Mouse (Mus musculus) liver, postnatal 0 days (tissue): ENCODE measurements at regions not wholly inside any gene's neighbourhood (a gene's known extent, or its start where the extent isn't known, plus 50 kb on each side); places are given as distances from the start of the nearest gene placed in this dataset.

Source experiments
- ATAC-seq: fragments of 200-750 bp; cut with Nextera tagmentation; 2 replicates; pipeline ENCODE4 v1.8.0; 2017; ENCODE audit warnings: mild to moderate bottlenecking, moderate library complexity
- DNase-seq: peaks from one replicate; pipeline ENCODE4 v3.0.0-alpha.2; 2016
- H3K27ac ChIP-seq: fragments of 300-500 bp; sonication (generic); 2 replicates; pipeline ENCODE4 v1.5.1; 2014; ENCODE audit warnings: antibody characterized with exemption, moderate library complexity, mild to moderate bottlenecking, low read depth
- H3K27me3 ChIP-seq: fragments of 300-500 bp; sonication (generic); 2 replicates; pipeline ENCODE4 v1.6.1; 2014; ENCODE audit warnings: low read length, control low read depth, mixed read lengths; ENCODE audit not compliant: insufficient read depth
- H3K36me3 ChIP-seq: fragments of 300-500 bp; sonication (generic); replicated peaks from 2 replicates; pipeline ENCODE4 v1.6.1; 2014; ENCODE audit warnings: mild to moderate bottlenecking, control low read depth, low read length, moderate library complexity, mixed read lengths; ENCODE audit not compliant: insufficient read depth
- H3K4me1 ChIP-seq: fragments of 300-500 bp; sonication (generic); 2 replicates; pipeline ENCODE4 v1.6.1; 2014; ENCODE audit warnings: antibody characterized with exemption, mild to moderate bottlenecking, control low read depth; ENCODE audit not compliant: insufficient read depth
- H3K4me2 ChIP-seq: fragments of 300-500 bp; sonication (generic); 2 replicates; pipeline ENCODE4 v1.6.1; 2014; ENCODE audit warnings: low read depth, mild to moderate bottlenecking, low read length, moderate library complexity, mixed read lengths
- H3K4me3 ChIP-seq: fragments of 300-500 bp; sonication (generic); 2 replicates; pipeline ENCODE4 v1.5.1; 2014; ENCODE audit warnings: low read depth, low read length
- H3K9ac ChIP-seq: fragments of 300-500 bp; sonication (generic); replicated peaks from 2 replicates; pipeline ENCODE4 v1.6.1; 2014; ENCODE audit warnings: mild to moderate bottlenecking, moderate library complexity
- H3K9me3 ChIP-seq: fragments of 300-500 bp; sonication (generic); 2 replicates; pipeline ENCODE4 v1.6.1; 2016; ENCODE audit warnings: mild to moderate bottlenecking, control low read depth, low read length, mixed read lengths
- CTCF ChIP-seq: sonication (generic); IDR thresholded peaks from 2 replicates; pipeline ENCODE4 v1.5.1; 2016; ENCODE audit warnings: antibody characterized with exemption, low read depth
- EP300 ChIP-seq: IDR thresholded peaks from 2 replicates; pipeline ENCODE4 v1.6.1; 2016; ENCODE audit warnings: antibody characterized with exemption, low read depth, mild to moderate bottlenecking
- WGBS: fragments of 180-500 bp; shearing (Covaris S2); extraction: QIAGEN DNeasy Blood & Tissue Kit; methylation state at CpG from one replicate; pipeline ENCODE4 v1.1.7; 2014; ENCODE audit not compliant: insufficient replicate concordance; 5-methylcytosine and 5-hydroxymethylcytosine counted together

DNA sequence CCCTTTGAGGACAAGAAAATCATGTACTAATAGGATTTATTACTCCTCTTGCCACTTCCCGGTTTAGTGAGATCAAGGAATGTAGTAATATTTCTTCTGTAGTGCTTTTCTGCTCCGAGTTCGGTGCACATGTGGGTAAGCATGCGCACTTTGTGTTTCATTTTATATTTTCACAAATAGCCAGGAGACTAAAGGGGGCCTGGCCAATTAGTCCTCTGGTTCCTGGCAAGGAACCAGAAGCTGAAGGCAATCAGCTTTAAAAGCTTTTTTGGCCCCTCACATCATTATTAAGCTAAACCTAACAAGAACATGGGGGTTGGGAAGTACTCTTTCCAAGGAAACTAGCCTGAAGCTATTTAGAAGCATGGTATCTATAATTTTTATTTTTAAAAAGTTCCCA, 134.2 kb downstream of the Fzd1 start:
- no peak overlapping the region for H3K4me3 ChIP-seq
- DNase-seq (no peak), ATAC-seq (no peak)
- 73% methylated on average over 4 of the region's 4 CpGs for WGBS
- H3K4me1 ChIP-seq: no peaks in the 10 kb centered on the region
- no peaks in the 10 kb centered on the region for H3K9me3 ChIP-seq
- H3K27me3 ChIP-seq: no peaks in the 10 kb centered on the region
- no peaks in the 10 kb centered on the region for H3K36me3 ChIP-seq
- no peak overlapping the region for H3K9ac ChIP-seq
- H3K27ac ChIP-seq: no peak overlapping the region
- no peak for TF ChIP-seq EP300
- TF ChIP-seq CTCF: no peak
- H3K4me2 ChIP-seq: no peak overlapping the region

DNA sequence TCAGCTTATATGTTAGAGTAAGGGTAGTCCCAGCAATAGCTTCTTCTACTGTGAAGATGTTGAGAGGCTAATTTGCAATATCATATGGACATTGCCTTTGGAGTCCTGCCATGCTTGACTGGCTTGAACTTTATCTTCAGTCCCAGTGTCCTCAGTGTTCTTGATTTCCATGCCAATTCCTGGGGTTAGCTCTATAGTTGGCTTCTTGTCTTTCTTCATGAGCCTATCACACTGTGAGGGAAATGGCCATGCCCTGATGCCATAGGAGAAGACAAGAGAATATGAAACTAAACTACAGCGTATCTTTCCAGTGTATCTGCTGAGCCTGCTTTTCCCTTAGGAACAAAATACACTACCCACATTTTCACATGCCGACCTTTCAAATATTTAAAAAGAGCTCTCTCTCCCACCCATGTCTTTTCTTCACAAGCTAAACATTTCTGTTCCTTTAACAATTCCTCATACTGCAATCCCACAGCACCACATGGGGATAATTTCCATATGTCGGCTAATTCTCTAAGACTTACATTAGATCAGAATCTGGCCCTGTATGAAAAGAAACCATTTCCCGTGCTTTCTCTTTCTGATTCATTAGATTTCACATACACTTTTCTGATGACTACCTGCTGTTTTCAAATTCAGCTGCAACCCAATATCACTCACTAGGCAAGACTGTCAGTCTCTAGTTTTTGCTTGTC, 137.2 kb downstream of the Fzd1 start:
- no peaks in the 10 kb centered on the region for H3K27me3 ChIP-seq
- H3K36me3 ChIP-seq: no peaks in the 10 kb centered on the region
- no peaks in the 10 kb centered on the region for H3K4me1 ChIP-seq
- DNase-seq (no peak), ATAC-seq (no peak)
- TF ChIP-seq EP300: no peak
- no peak for TF ChIP-seq CTCF
- no peaks in the 10 kb centered on the region for H3K9me3 ChIP-seq
- no peak overlapping the region for H3K9ac ChIP-seq
- no peak overlapping the region for H3K27ac ChIP-seq
- H3K4me2 ChIP-seq: no peak overlapping the region
- H3K4me3 ChIP-seq: no peak overlapping the region
- WGBS: 75% methylated on average over 4 of the region's 4 CpGs

DNA sequence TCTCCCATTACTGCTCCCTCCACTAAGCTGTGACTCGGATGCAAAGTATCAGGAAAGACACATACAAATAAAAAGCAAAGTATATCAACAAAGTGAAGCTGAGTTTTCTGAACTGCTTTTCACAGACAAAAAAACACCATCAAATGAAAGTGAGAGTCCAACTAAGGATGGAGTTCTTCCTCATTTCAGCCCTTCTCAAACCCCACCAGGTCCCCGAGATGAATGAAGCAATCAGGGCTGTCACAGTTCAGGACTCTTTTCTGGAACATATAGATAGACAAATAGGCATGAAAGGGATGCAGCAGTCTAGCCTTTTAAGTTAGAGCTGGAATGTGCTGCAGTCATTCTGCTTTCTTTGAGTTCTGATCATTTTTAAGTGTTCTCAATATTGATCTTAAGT, 142.6 kb downstream of the Fzd1 start:
- DNase-seq (no peak), ATAC-seq (no peak)
- no peak overlapping the region for H3K9ac ChIP-seq
- H3K27ac ChIP-seq: no peak overlapping the region
- H3K27me3 ChIP-seq: no peaks in the 10 kb centered on the region
- no peak overlapping the region for H3K4me2 ChIP-seq
- no peaks in the 10 kb centered on the region for H3K4me1 ChIP-seq
- H3K36me3 ChIP-seq: no peaks in the 10 kb centered on the region
- TF ChIP-seq EP300 (no peak), CTCF (no peak)
- no peaks in the 10 kb centered on the region for H3K9me3 ChIP-seq
- 59% methylated on average over 2 of the region's 2 CpGs for WGBS
- H3K4me3 ChIP-seq: no peak overlapping the region

DNA sequence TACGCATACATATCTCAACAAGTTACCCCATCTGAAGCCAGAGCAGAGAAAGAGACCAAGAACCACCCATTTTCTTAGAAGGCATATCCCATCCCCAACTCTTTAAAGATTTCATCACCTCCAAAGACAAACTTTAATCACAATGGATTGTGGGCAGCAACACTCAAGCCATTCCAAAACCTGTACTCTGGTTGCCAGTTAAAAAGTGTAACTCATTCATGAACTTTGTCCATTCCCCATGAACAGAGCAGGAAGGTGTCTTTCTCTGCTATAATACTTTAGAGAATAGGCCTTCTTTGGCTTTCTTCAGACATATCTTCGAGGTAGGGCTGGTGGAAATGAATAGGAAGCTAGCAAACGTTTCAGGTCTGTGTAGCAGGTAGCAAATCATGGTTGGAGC, 160.4 kb downstream of the Fzd1 start:
- ATAC-seq: no peak
- no peak overlapping the region for H3K4me2 ChIP-seq
- H3K27ac ChIP-seq: no peak overlapping the region
- H3K4me3 ChIP-seq: no peak overlapping the region
- 0 out of 2 replicates have a peak, but pooled peaks cover 5% of the 10 kb centered on the region for H3K4me1 ChIP-seq
- DNase-seq: no peak
- no peaks in the 10 kb centered on the region for H3K9me3 ChIP-seq
- no peaks in the 10 kb centered on the region for H3K27me3 ChIP-seq
- no peak overlapping the region for H3K9ac ChIP-seq
- WGBS: 73% methylated on average over 3 of the region's 3 CpGs
- no peak for TF ChIP-seq CTCF
- TF ChIP-seq EP300: no peak
- H3K36me3 ChIP-seq: no peaks in the 10 kb centered on the region

DNA sequence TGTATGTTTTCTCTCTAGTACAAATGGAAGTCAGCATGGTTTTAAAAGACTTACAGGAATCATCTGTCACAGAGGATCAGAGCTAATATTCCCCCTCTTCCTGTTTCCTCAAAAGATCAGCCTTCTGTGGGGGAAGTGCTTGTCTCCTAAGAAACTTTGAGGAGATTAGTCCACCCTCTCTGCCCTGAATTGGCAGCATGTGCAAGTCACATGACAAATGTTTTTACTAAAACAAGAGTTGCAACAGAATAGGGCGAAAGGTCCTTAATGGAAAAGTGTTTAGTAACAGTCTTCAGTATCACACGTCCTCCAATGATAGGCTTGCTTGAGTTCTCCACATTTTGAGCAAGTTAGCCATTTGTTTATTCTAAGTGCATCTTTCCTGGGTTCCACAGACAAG, 162.8 kb downstream of the Fzd1 start:
- no peak for TF ChIP-seq CTCF
- TF ChIP-seq EP300: 0 out of 2 replicates have a peak, but pooled peaks have one; percentile 23
- no peaks in the 10 kb centered on the region for H3K27me3 ChIP-seq
- no peak overlapping the region for H3K4me3 ChIP-seq
- 0 out of 2 replicates have a peak, but pooled peaks cover 5% of the 10 kb centered on the region for H3K4me1 ChIP-seq
- WGBS: 30% methylated on average over 2 of the region's 2 CpGs
- no peaks in the 10 kb centered on the region for H3K36me3 ChIP-seq
- no peak overlapping the region for H3K27ac ChIP-seq
- no peak overlapping the region for H3K4me2 ChIP-seq
- H3K9ac ChIP-seq: no peak overlapping the region
- H3K9me3 ChIP-seq: no peaks in the 10 kb centered on the region
- ATAC-seq (peak; percentile 89), DNase-seq (peak; percentile 16)

DNA sequence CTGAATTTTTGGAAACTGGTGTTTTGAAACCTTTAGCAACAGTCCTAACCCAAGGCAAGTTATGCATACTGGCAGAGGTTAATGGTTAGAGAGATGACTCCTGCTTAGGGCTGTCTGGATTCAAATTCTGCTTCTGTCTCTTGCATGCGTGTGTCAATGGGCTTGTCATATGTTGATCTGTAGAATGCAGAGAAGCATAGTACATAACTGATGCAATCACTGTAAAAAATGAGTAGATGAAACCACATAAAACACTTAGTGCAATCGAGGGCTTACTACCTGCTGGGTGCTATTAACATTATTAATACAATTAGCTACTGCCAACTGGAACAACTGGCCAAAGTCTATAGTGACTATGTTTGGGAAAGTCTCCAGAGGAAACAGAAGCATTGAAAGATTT, 163.3 kb downstream of the Fzd1 start:
- H3K4me1 ChIP-seq: 0 out of 2 replicates have a peak, but pooled peaks cover 5% of the 10 kb centered on the region
- TF ChIP-seq EP300 (no peak), CTCF (no peak)
- DNase-seq (no peak), ATAC-seq (peak; percentile 40; the same call in 1 of the 2 replicates)
- no peaks in the 10 kb centered on the region for H3K27me3 ChIP-seq
- H3K4me2 ChIP-seq: no peak overlapping the region
- H3K9me3 ChIP-seq: no peaks in the 10 kb centered on the region
- no peak overlapping the region for H3K27ac ChIP-seq
- H3K9ac ChIP-seq: no peak overlapping the region
- WGBS: 61% methylated on average over 2 of the region's 2 CpGs
- no peak overlapping the region for H3K4me3 ChIP-seq
- H3K36me3 ChIP-seq: no peaks in the 10 kb centered on the region
